Mouse (Mus musculus) ES-E14 (cell line): ENCODE data around the gene Stxbp1. TPM values are rescaled to one million over a fixed set of nuclear protein-coding genes. Genes with fewer than 3 reads are reported as not detected.

Experiments
- DNase-seq: peaks from one replicate; pipeline ENCODE4 v3.0.0-alpha.2; 2013; ENCODE audit warnings: low read depth, low spot score
- H3K27ac ChIP-seq: 2 replicates; pipeline ENCODE4 v1.5.1; 2012; ENCODE audit warnings: low read depth, mild to moderate bottlenecking, low read length, moderate library complexity, mixed read lengths; ENCODE audit not compliant: poor library complexity, insufficient read depth, severe bottlenecking
- H3K36me3 ChIP-seq: 2 replicates; pipeline ENCODE4 v1.6.1; 2012; ENCODE audit warnings: mild to moderate bottlenecking, low read length, moderate library complexity, mixed read lengths; ENCODE audit not compliant: control insufficient read depth, poor library complexity, insufficient read depth, severe bottlenecking
- H3K4me1 ChIP-seq, 2 experiments: fragments of 150-350 bp in 1 of 2; sonication (generic) in 1 of 2; 2 replicates each; pipeline ENCODE4 v1.6.1; 2012; ENCODE audit warnings: low read length in 2 of 2, mild to moderate bottlenecking in 1 of 2, mixed read lengths in 1 of 2; ENCODE audit not compliant: control insufficient read depth in 2 of 2, insufficient read depth in 2 of 2, poor library complexity in 1 of 2
- H3K4me3 ChIP-seq, 2 experiments: fragments of 150-350 bp in 1 of 2; sonication (generic) in 1 of 2; 2 replicates each; pipeline ENCODE4 v1.5.1; 2012; ENCODE audit warnings: low read length in 2 of 2, low read depth in 1 of 2, mild to moderate bottlenecking in 1 of 2, mixed read lengths in 1 of 2; ENCODE audit not compliant: insufficient read depth in 1 of 2, poor library complexity in 1 of 2, severe bottlenecking in 1 of 2
- H3K9ac ChIP-seq: 2 replicates; pipeline ENCODE4 v1.6.1; 2012; ENCODE audit warnings: low read depth, mild to moderate bottlenecking, low read length, mixed read lengths; ENCODE audit not compliant: poor library complexity, insufficient read depth, severe bottlenecking
- H3K9me3 ChIP-seq: fragments of 150-350 bp; sonication (generic); 2 replicates; pipeline ENCODE4 v1.6.1; 2012; ENCODE audit warnings: low read depth, mild to moderate bottlenecking, low read length; ENCODE audit not compliant: control insufficient read depth, insufficient read depth
- CHD2 ChIP-seq: IDR thresholded peaks from 2 replicates; pipeline ENCODE4 v1.6.1; 2014; ENCODE audit warnings: mild to moderate bottlenecking, low read depth, low read length, inconsistent platforms
- HCFC1 ChIP-seq: IDR thresholded peaks from 2 replicates; pipeline ENCODE4 v1.6.1; 2012; ENCODE audit warnings: low read length, inconsistent platforms, borderline replicate concordance; ENCODE audit not compliant: insufficient read depth
- MAFK ChIP-seq: IDR thresholded peaks from 2 replicates; pipeline ENCODE4 v1.6.1; 2014; ENCODE audit warnings: mild to moderate bottlenecking, low read depth, low read length, inconsistent platforms; ENCODE audit not compliant: insufficient read depth
- ZC3H11A ChIP-seq: IDR thresholded peaks from 2 replicates; pipeline ENCODE4 v1.6.1; 2012; ENCODE audit warnings: low read depth, mild to moderate bottlenecking, inconsistent platforms, low read length, borderline replicate concordance
- ZNF384 ChIP-seq: IDR thresholded peaks from 2 replicates; pipeline ENCODE4 v1.6.1; 2012; ENCODE audit warnings: low read depth, low read length, inconsistent platforms
- in situ Hi-C, 2 experiments: fragments of 600-800 bp; cut with MboI; formaldehyde crosslinking; loops; one replicate each; pipeline ENCODE4 v1.15.1; 2025; ENCODE audit warnings: low sequenced_read_pairs in 2 of 2, inconsistent platforms in 1 of 2; ENCODE audit not compliant: unreplicated experiment in 2 of 2
- total RNA-seq: library from RNA; depleted of rRNA; stranded (reverse); fragments of 300-350 nt; gene quantifications from 2 replicates; pipeline ENCODE4 v1.2.3, GENCODE M21; 2012

Gene Stxbp1
- total RNA-seq, 1 experiment = 4.0 TPM

DNA sequence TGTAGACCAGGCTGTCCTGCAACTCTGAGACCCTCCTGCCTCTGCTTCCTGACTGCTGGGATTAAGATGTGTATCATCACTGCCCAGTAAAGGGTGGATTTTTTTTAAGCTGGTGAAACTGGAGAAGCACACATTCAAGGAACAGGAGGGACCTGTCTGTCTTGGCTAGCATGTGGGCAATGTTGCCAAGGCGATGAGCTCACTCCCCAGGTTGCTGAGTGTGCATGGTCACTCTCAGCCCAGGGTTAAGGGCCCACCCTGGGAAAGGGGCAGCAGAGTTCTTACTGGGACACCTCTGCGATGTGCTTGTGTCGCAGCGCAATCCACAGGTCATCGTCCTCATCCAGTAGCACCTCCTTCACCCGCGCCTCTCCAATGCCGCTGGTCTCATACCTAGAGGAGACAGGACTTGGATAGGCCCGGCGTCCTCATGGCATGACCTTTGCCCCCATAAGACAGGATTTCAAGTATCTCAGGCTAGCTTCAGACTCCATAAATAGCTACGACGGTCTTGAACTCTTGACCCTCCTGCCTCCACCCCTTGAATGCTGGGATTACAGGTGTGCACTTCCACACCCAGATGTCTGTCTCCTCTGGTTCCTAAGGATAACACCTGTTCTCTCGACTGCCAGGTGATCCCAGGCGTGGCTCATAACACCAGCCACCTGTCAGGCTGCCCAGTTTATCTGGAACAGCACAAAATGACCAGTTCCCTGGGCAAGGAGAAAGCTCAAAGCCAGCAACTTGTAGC, 38.1 kb downstream of the Stxbp1 start:
- no peaks in the 10 kb centered on the region for H3K9me3 ChIP-seq
- H3K36me3 ChIP-seq = no peaks in the 10 kb centered on the region; the same call in 1 of the 2 replicates
- DNase-seq = no peak
- no peak overlapping the region for H3K9ac ChIP-seq
- peaks cover 0 to 6% of the 10 kb centered on the region in 2 experiments; a peak in 2 of 4 replicates for H3K4me1 ChIP-seq
- no peak overlapping the region for H3K27ac ChIP-seq
- in situ Hi-C loops = no loop called here
- TF ChIP-seq ZC3H11A (no peak), ZNF384 (no peak), MAFK (no peak), HCFC1 (no peak), CHD2 (no peak)
- no peak overlapping the region for H3K4me3 ChIP-seq

DNA sequence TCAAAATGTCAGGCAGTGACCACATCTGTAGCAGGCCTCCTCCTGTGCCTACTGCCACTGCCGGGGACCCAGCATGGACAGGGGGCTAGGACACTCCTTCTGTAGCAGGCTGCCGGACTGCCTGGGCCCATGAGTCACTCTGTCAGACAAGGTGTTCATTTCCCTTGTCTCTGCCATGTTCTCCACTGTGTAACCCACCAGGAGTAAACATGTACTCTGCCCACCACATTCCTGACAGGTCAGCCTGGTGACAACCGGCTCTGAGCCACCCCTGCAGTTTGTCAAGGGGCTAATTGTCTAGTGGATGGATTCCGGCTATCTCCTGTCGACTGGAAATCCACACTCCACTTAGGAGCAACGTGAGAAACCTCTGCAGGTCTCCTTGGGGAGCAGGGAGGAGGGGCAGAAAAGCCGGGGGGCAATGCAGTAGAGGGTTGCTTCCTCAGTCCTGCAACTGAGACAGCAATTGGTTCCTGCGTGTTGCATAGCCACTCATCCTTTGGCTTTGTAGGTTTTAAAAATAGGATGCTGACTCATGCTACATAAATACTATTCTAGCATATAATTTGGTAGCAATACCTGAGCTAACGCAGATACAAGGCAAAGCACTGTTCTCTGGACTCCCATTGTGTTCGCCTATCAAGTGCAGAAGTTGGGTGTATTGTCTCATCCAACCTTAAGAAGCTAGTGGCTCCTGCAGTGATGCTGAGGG, 48.6 kb downstream of the Stxbp1 start:
- Histone ChIP-seq H3K4me3 (no peak overlapping the region), H3K27ac (no peak overlapping the region), H3K4me1 (no peaks in the 10 kb centered on the region), H3K9me3 (no peaks in the 10 kb centered on the region), H3K9ac (no peak overlapping the region), H3K36me3 (peaks cover 11% of the 10 kb centered on the region; the same call in 1 of the 2 replicates)
- no peak for DNase-seq
- TF ChIP-seq ZC3H11A = no peak
- no peak for TF ChIP-seq HCFC1
- in situ Hi-C loops = no loop called here

DNA sequence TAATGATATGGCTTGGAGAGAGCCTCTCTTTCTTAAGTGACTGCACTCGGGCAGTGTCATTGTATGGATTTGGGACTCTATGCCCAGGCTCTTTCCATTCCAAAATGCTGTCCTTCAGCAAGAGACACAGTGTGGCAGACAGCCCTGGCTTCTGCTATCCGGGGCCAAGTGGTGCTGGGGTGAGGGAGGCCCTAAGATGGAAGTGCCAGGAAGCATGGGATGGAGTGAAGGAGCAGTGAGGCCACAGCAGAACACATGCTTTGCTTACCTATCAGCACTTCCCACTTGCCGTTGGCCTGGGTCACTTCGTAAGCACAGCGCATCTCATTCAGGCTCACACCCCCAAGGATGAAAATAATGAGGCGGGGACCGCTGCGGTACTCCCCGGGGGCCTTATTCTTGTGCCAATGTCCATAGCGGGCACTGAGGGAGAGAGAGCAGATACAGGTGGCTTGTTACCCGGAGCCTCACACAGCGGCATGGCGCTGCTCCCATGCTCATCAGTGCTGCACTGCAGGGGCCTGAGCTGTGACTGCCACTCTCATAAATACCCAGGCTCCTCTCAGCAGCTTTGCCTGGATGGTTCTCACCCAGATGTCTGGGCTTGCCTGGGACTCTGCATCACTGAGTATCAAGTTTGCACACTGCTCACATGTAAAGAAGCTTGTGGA, 51.2 kb downstream of the Stxbp1 start:
- in situ Hi-C loops = no loop called here
- 0 out of 4 replicates have a peak overlapping the region, but pooled peaks of 1 of the 2 experiments have one; percentile 11 for H3K4me3 ChIP-seq

DNA sequence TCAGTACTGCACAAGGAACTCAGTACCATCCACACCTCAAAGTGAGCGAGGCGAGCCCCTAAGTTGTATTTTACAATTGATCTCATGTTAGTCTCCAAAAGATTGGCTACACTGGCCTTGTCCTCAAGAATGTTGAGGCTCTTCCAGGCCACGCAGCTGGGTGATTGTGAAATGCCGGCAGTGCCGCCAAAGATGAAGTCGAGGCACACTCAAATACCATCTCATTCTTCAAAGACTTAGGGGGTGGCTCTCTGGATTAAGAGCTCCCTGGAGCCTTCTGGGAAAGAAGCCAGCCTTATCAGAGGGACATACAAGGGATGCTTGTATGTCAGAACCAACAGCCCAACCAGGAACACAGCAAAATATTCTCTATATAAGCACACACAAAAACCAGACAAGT, 55.7 kb downstream of the Stxbp1 start:
- Histone ChIP-seq H3K27ac (no peak overlapping the region), H3K9me3 (no peaks in the 10 kb centered on the region), H3K4me1 (no peaks in the 10 kb centered on the region), H3K9ac (no peak overlapping the region), H3K4me3 (no peak overlapping the region), H3K36me3 (no peaks in the 10 kb centered on the region)
- no peak for TF ChIP-seq CHD2
- TF ChIP-seq ZC3H11A = no peak
- no peak for TF ChIP-seq HCFC1
- no peak for TF ChIP-seq MAFK
- no peak for TF ChIP-seq ZNF384
- DNase-seq = no peak
- in situ Hi-C loops = no loop called here

More for the DNA sequence above, 51.2 kb downstream of the Stxbp1 start:
- no peaks in the 10 kb centered on the region for H3K9me3 ChIP-seq
- H3K4me1 ChIP-seq = no peaks in the 10 kb centered on the region
- H3K36me3 ChIP-seq = peaks cover 11% of the 10 kb centered on the region; the same call in 1 of the 2 replicates
- DNase-seq = no peak
- no peak overlapping the region for H3K27ac ChIP-seq
- TF ChIP-seq MAFK = no peak
- no peak for TF ChIP-seq ZNF384
- TF ChIP-seq ZC3H11A = no peak
- TF ChIP-seq HCFC1 = no peak
- no peak for TF ChIP-seq CHD2
- no peak overlapping the region for H3K9ac ChIP-seq
